Mouse (Mus musculus): ENCODE measurements at regions not wholly inside any gene's neighbourhood (a gene's known extent, or its start where the extent isn't known, plus 50 kb on each side); places are given as distances from the start of the nearest gene placed in this dataset.

GRCm38 (mm10) chr14:99713069-99713830, 414.8 kb downstream of the Klf5 start:
- no peak for TF ChIP-seq POLR2A (IDR thresholded peaks at IDR 0.05; ENCODE audit: extremely low read depth, insufficient read depth, low read length)
- no peak for TF ChIP-seq CTCF (IDR thresholded peaks at IDR 0.05; ENCODE audit: low read depth, low read length)
